Mouse (Mus musculus) forebrain, embryonic 16.5 days (tissue): ENCODE measurements around the gene Sptssa. TPM values are rescaled to one million over a fixed set of nuclear protein-coding genes. Genes with fewer than 3 reads are reported as not detected.

Experiments used
- ATAC-seq: fragments of 200-750 bp; cut with Nextera tagmentation; 2 replicates; pipeline ENCODE4 v1.8.0; 2017; ENCODE audit warnings: mild to moderate bottlenecking, moderate library complexity
- H3K27ac ChIP-seq: fragments of 300-500 bp; sonication (generic); 2 replicates; pipeline ENCODE4 v1.5.1; 2014; ENCODE audit warnings: low read length, control low read depth
- H3K27me3 ChIP-seq: fragments of 300-500 bp; sonication (generic); replicated peaks from 2 replicates; pipeline ENCODE4 v1.6.1; 2014; ENCODE audit warnings: low read length; ENCODE audit not compliant: control insufficient read depth, insufficient read depth
- H3K36me3 ChIP-seq: fragments of 300-500 bp; sonication (generic); 2 replicates; pipeline ENCODE4 v1.6.1; 2014; ENCODE audit not compliant: control insufficient read depth, insufficient read depth
- H3K4me1 ChIP-seq: fragments of 300-500 bp; sonication (generic); replicated peaks from 2 replicates; pipeline ENCODE4 v1.6.1; 2014; ENCODE audit warnings: low read length; ENCODE audit not compliant: control insufficient read depth, insufficient read depth
- H3K4me2 ChIP-seq: fragments of 300-500 bp; sonication (generic); 2 replicates; pipeline ENCODE4 v1.6.1; 2014; ENCODE audit warnings: mild to moderate bottlenecking, low read length, control low read depth
- H3K4me3 ChIP-seq: fragments of 300-500 bp; sonication (generic); replicated peaks from 2 replicates; pipeline ENCODE4 v1.5.1; 2014; ENCODE audit warnings: mild to moderate bottlenecking, low read length, control low read depth
- H3K9ac ChIP-seq: fragments of 300-500 bp; sonication (generic); replicated peaks from 2 replicates; pipeline ENCODE4 v1.6.1; 2014; ENCODE audit warnings: low read depth, low read length, control low read depth
- H3K9me3 ChIP-seq: fragments of 300-500 bp; sonication (generic); 2 replicates; pipeline ENCODE4 v1.6.1; 2016; ENCODE audit warnings: low read length; ENCODE audit not compliant: control insufficient read depth
- WGBS: fragments of 180-500 bp; shearing (Covaris S2); extraction: QIAGEN DNeasy Blood & Tissue Kit; methylation state at CpG from one replicate; pipeline ENCODE4 v1.1.7; 2014; 5-methylcytosine and 5-hydroxymethylcytosine counted together
- polyA plus RNA-seq: library from polyadenylated mRNA; unstranded; fragments of >200 nt; fragmentation: Nextera tagmentation; extraction: Ambion mirVana; gene quantifications from 2 replicates; pipeline ENCODE4 v1.2.1, GENCODE M21; 2015

Gene Sptssa
- polyA plus RNA-seq, 1 experiment from 2014 or later: 169 TPM

DNA sequence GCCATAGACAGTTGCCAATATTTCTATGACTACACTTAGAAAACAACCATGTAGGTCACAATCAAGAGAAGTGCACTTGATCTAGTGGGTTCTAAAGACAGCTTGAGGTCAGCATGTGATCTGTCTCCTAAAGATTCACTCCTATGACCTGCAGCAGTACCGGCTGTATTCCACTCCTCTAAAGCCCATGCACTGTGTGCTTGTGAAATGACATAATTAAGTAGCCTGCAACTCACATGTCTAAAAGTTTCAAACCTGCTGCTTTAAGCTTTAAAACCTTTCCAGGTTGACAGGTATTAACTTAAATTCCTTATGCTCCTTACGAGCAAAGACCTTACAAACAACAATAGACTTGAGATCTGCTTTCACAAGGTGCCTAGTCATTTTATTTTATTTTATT lies 853 bp upstream of the Sptssa start:
- H3K27ac ChIP-seq: no peak overlapping the region
- H3K36me3 ChIP-seq: no peaks in the 10 kb centered on the region
- H3K4me1 ChIP-seq: peaks cover 20% of the 10 kb centered on the region
- no peak overlapping the region for H3K9ac ChIP-seq
- 62% methylated on average over 2 of the region's 2 CpGs for WGBS
- ATAC-seq: no peak
- no peaks in the 10 kb centered on the region for H3K27me3 ChIP-seq
- peak overlapping the region; percentile 73 for H3K4me3 ChIP-seq
- no peaks in the 10 kb centered on the region for H3K9me3 ChIP-seq
- H3K4me2 ChIP-seq: peak overlapping the region; percentile 78

DNA sequence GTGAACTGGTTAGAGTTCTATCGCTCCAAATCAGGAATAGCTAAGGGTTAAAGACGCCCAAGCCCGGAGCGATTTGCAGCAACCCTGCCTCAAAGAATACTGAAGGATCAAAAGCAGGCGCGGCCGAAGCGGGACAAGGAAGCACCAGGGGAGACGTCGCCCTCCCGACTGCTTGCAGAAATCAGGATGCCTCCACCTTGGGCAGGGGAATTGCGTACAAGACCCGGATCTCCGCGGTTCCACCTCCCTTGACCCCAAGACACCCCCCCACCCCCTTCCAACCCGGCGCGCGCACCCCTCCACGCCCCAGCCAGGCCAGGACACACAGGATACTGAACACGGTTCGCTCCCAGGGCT lies 356 bp downstream of the Sptssa start:
- Histone ChIP-seq H3K4me1 (peaks cover 21% of the 10 kb centered on the region), H3K36me3 (no peaks in the 10 kb centered on the region), H3K4me2 (peak overlapping the region; percentile 78), H3K9me3 (no peaks in the 10 kb centered on the region), H3K27me3 (no peaks in the 10 kb centered on the region), H3K4me3 (peak overlapping the region; percentile 73), H3K9ac (peak overlapping the region; percentile 88), H3K27ac (peak overlapping the region; percentile 48)
- 0% methylated on average over 22 of the region's 22 CpGs for WGBS
- ATAC-seq: peak; percentile 43; the same call in 1 of the 2 replicates

DNA sequence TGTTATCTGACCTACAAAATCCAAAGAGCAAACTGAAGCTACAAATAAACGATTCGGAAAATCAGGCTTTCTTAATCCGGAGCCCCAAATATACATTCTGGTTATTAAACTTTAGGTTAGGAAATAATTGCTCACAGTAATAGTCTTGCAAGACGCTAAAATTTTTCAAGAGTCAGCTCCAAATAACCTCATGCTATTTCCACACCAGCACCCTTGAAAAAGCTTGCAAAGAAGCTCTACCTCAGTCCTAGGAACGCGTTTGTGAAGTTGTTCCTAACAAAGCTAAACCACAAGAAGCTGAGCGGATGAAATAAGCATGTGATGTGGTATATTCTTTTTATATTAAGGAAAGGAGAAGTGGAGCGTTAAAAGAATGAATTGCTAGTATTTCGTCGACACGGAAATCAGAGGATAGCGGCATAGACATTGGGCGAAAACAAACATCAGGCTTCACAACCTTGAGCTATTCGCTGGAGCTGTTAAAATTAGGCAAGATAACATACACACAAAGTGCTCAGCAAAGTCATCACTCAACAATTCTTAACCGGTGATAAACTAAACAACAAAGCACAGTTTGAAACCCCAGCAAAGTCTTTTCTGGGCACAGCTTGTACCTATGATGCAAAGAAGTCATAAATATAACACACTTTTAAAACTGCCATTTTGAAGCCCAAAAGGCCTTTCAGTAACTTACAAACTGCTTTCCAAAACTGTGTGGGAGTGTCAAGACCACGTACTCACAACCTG lies 908 bp downstream of the Sptssa start:
- peaks cover 21% of the 10 kb centered on the region for H3K4me1 ChIP-seq
- H3K9me3 ChIP-seq: no peaks in the 10 kb centered on the region
- peak overlapping the region; percentile 48 for H3K27ac ChIP-seq
- no peaks in the 10 kb centered on the region for H3K36me3 ChIP-seq
- peak overlapping the region; percentile 73 for H3K4me3 ChIP-seq
- peak overlapping the region; percentile 88 for H3K9ac ChIP-seq
- H3K4me2 ChIP-seq: peak overlapping the region; percentile 78
- WGBS: 13% methylated on average over 16 of the region's 16 CpGs
- no peaks in the 10 kb centered on the region for H3K27me3 ChIP-seq
- no peak for ATAC-seq

DNA sequence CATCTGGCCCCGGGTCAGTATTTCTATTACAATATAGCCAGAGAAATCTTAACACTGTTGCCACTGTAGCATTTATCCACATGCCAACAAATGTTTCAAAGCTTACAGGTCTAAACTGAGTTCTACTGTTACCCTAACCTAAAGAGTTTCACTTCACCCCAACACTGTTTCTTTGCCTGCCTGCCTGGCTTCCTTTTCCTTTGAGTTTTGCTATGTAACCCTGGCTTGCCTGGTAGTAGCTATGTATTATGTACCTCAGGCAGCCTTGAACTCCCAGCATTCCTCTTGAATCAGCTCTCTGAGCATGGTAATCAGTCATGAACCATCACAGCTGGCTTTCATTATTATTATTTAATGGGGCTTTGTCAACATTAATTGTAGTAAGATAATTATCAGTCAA lies 1.6 kb downstream of the Sptssa start:
- H3K9ac ChIP-seq: no peak overlapping the region
- WGBS: 90% methylated on average over 1 of the region's 1 CpGs
- H3K27ac ChIP-seq: no peak overlapping the region
- peaks cover 21% of the 10 kb centered on the region for H3K4me1 ChIP-seq
- H3K4me3 ChIP-seq: 0 out of 2 replicates have a peak overlapping the region, but pooled peaks have one; percentile 10
- H3K27me3 ChIP-seq: no peaks in the 10 kb centered on the region
- H3K9me3 ChIP-seq: no peaks in the 10 kb centered on the region
- no peaks in the 10 kb centered on the region for H3K36me3 ChIP-seq
- peak overlapping the region; percentile 78 for H3K4me2 ChIP-seq
- no peak for ATAC-seq

DNA sequence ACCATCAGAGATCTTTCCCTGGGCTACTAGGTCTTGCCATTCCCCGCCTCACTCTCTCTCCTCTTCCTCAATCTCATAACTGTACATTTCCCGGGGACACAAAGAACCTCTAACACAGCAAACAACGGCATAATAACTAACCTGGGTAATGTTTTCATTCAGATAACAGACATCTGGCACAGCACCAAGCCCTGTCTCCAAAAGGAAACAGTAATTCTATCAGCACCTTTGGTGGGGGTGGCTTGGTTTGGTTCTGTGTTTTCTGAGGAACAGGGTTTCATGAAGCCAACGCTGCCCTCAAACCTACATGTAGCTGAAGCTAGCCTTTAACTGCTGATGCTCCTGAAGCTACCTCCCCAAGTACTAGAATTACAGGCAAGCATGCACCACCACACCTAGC lies 2.2 kb downstream of the Sptssa start:
- no peak overlapping the region for H3K4me3 ChIP-seq
- H3K9me3 ChIP-seq: no peaks in the 10 kb centered on the region
- ATAC-seq: no peak
- H3K27ac ChIP-seq: no peak overlapping the region
- H3K36me3 ChIP-seq: no peaks in the 10 kb centered on the region
- whole genome bisulfite sequencing: 70% methylated on average over 4 of the region's 4 CpGs
- peaks cover 21% of the 10 kb centered on the region for H3K4me1 ChIP-seq
- no peaks in the 10 kb centered on the region for H3K27me3 ChIP-seq
- no peak overlapping the region for H3K9ac ChIP-seq
- no peak overlapping the region for H3K4me2 ChIP-seq

DNA sequence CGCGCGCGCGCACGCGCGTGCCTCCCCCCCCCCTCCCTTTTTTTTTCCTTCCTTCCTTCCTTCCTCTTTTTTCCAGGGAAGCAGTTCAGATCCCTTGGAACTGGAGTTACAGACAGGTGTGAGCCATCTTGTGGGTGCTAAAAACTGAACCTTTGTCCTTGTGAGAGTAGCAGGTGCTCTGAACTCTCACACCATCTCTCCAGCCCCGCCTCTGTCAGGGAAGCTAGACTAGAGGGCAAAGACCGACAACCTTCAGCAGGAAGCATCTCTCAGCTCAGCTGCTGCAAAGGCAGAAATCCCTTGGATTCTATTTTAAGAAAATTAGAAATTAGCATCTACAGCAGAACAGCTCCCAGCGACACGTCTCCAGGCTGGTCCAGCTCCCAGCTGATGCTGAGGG lies 4.0 kb downstream of the Sptssa start:
- no peaks in the 10 kb centered on the region for H3K27me3 ChIP-seq
- WGBS: 89% methylated on average over 12 of the region's 12 CpGs
- H3K9ac ChIP-seq: no peak overlapping the region
- H3K4me2 ChIP-seq: no peak overlapping the region
- ATAC-seq: no peak
- peaks cover 21% of the 10 kb centered on the region for H3K4me1 ChIP-seq
- no peaks in the 10 kb centered on the region for H3K36me3 ChIP-seq
- H3K4me3 ChIP-seq: no peak overlapping the region
- H3K27ac ChIP-seq: no peak overlapping the region
- H3K9me3 ChIP-seq: no peaks in the 10 kb centered on the region

DNA sequence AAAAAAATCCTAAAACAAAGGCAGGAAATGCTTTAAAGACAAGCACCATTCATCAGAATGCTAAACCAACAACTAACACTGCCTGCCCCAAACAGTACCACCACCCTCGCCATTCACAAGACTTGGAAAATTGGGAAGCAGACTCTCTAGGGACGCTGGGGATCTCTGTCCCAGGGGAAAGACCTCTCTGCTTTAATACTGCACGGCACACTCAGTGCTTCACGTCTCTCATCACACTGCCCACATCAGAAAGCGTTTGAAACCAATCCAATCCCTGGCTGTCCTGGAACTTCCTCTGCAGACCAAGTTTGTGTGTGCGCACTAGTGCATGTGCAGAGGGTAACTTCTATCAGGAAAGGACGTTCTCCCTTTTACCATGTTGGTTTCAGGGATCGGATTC lies 4.6 kb downstream of the Sptssa start:
- Histone ChIP-seq H3K27me3 (no peaks in the 10 kb centered on the region), H3K4me2 (no peak overlapping the region), H3K4me1 (peaks cover 19% of the 10 kb centered on the region), H3K4me3 (no peak overlapping the region), H3K36me3 (no peaks in the 10 kb centered on the region), H3K27ac (no peak overlapping the region), H3K9ac (no peak overlapping the region), H3K9me3 (no peaks in the 10 kb centered on the region)
- WGBS: 79% methylated on average over 8 of the region's 8 CpGs
- ATAC-seq: no peak

DNA sequence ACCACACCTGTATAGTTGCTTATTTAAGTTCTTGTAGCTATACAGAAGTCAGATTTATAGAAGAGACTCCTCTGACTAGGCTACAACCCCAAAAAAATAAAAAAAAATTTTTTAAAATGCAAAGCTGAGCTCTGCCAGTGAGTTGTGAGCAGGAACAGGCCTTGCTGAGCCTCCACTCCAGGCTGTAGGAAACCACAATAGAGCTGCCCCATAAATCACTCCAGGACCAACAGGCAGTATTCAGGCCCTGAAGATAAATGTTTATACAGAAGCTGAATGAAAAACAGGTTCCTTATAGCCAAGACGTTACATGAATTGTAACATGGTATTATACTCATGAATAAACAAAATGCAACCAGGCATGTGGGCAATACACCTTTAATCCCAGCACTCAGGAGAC lies 5.2 kb downstream of the Sptssa start:
- Histone ChIP-seq H3K27me3 (no peaks in the 10 kb centered on the region), H3K4me1 (peaks cover 19% of the 10 kb centered on the region), H3K4me2 (no peak overlapping the region), H3K4me3 (no peak overlapping the region), H3K27ac (no peak overlapping the region), H3K36me3 (no peaks in the 10 kb centered on the region), H3K9me3 (no peaks in the 10 kb centered on the region), H3K9ac (no peak overlapping the region)
- no peak for ATAC-seq
- WGBS: 58% methylated on average over 1 of the region's 1 CpGs

DNA sequence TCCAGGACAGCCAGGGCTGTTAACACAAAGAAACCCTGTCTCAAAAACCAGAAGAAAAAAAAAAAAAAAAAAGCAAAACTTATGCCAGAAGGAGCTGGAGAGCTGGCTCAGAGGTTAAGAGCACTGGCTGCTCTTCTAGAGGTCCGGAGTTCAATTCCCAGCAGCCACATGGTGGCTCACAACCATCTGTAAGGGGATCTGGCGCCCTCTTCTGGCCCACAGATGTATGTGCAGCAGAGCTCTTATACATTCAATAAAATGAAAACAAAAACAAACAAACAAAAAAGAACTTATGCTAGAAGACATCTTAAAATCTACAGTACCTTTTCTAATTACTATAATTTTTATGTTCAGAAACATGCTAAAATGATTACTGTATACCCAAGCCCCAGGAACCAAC lies 11.4 kb downstream of the Sptssa start:
- 75% methylated on average over 2 of the region's 2 CpGs for WGBS
- no peaks in the 10 kb centered on the region for H3K36me3 ChIP-seq
- no peak overlapping the region for H3K4me2 ChIP-seq
- H3K4me3 ChIP-seq: no peak overlapping the region
- H3K4me1 ChIP-seq: no peaks in the 10 kb centered on the region
- ATAC-seq: no peak
- H3K27me3 ChIP-seq: no peaks in the 10 kb centered on the region
- H3K9me3 ChIP-seq: no peaks in the 10 kb centered on the region
- no peak overlapping the region for H3K9ac ChIP-seq
- no peak overlapping the region for H3K27ac ChIP-seq
